Mouse (Mus musculus) megakaryocyte, adult 5-6 weeks (primary cell): ENCODE measurements around the gene C1galt1c1. TPM values are rescaled to one million over a fixed set of nuclear protein-coding genes. Genes with fewer than 3 reads are reported as not detected.

Experiments used
- ATAC-seq: 2 replicates; pipeline ENCODE4 v1.8.0; 2016; ENCODE audit warnings: mild to moderate bottlenecking, inconsistent platforms; ENCODE audit not compliant: poor library complexity, severe bottlenecking
- total RNA-seq, 2 experiments: library from RNA; stranded (forward) in 1 of 2; stranded (reverse) in 1 of 2; fragments of 153-499, 151-499 nt in 1 of 2; fragments of 221-1000, 200-1000 nt in 1 of 2; gene quantifications; 2 replicates each; pipeline versions ENCODE4 v1.2.3 to v1.2.4; 2015 to 2017

Gene C1galt1c1
- total RNA-seq (2015) (347 and 386 TPM in 2 replicates), total RNA-seq (2017) (408 and 475 TPM in 2 replicates)

DNA sequence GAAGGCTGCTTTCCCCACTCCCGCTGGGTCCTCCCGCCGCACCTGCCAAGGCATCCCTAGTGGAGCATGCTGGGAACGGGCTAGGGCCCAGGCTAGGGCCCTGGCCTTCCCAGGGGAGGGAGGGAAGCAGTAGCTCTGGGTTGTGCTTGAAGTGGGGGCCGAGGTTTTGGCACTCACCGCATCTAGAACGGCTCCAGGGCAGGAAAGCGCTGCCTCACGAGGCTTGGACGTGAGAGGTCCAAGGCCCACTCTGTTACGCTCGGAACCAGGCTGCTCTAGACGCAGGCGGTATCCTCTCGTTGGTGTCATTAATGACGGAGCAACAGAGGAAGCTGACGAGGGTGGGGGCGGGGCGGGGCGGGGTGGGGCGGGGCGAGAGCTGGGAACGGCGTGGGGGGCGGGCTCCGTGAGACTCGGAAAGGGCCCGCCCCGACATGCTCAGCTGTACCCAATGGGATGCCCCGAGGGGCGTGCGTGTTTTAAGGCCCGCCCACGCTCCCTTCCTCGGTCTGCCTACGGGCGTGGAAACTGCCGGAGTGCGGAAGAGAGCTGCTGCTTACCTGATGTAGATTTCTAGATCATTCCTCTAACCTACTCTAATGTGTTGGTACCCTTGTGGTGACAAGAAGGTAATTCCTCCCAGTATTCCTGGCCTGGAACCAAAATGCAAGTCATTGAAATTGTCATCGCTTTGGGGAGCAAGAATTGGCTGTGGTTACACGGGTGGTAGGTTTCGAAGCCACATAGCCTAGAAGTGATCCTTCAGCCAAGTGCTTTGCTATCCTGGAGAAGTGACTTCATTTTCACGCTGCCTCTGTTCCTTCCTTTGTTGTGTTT lies at the start of gene C1galt1c1:
C1galt1c1 (minus strand) TSS at position 287 of the 837 bp plus-strand sequence.
- peak; percentile 97 for ATAC-seq

GRCm38 (mm10) chrX:38681972-38682371 lies 47.1 kb upstream of the C1galt1c1 start:
- no peak for ATAC-seq

- no peak for ATAC-seq
Measured at GRCm38 (mm10) chrX:38669111-38669903, 34.4 kb upstream of the C1galt1c1 start.

DNA sequence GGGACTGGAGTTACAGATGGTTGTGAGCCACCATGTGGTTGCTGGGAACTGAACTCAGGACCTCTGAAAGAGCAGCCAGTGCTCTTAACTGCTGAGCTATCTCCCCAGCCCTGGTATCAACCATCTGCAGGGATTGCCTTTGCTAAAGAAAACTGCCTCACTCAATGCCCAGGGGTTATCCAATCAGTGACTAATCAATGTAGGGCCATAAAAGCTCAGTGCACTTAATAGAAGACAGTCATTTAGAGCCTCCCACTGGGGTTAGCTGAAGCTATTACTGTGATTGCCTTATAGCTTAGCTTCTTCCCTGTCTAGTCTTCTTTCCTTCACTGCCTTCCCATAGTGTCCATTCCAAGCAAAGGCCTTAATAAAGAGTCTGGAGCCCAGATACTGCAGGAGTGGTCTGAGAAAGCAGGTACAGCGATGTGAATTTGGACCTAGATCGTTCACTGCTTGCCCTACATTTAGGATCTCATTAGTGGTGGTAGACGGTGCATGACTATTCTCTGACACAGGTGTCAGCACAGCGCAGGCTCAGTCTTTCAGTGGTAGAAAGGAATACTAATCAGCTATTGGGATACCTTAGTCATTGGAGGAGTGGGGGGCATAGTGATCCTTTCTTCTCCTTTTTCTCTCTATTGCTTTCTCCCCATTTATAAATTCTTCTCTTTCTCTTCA lies 21.5 kb upstream of the C1galt1c1 start:
- no peak for ATAC-seq

DNA sequence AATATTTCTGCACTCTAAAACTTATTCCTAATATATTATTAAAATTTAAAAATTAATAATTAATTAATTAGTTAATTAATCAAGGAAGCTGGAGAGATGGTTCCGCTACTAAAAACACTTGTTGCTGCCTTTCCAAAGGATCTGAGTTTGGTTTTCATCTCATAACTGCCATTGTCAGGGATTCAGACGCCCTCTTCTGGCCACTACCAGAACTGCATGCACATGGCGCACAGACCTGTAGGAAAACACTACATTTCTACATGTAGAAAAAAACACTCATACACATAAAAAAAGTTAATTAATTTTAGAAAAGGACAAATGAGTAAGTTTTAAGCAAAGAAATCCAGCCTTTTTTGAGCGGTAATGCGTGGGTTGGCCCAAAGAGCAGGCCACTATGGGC lies 19.8 kb upstream of the C1galt1c1 start:
- no peak for ATAC-seq

- ATAC-seq: no peak
Measured at GRCm38 (mm10) chrX:38653181-38653580, 18.3 kb upstream of the C1galt1c1 start.

DNA sequence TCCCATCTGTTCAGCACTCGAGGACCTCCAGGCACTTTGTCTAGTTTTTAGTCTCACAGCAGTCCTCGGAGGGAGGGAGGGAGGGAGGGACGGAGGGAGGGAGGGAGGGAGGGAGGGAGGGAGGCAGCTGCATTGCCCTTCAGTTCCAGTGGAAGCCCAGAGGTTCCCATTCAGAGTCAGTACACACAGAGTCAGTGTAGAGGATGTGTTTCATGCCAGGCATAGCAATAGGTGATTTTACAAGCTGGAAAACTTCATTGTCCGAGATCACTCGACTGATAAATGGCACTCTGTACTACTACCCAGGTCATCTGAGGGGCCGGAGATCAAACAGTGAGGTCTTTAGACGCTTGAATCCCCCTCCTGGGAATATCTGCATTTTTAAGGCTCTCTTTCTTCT lies 16.3 kb upstream of the C1galt1c1 start:
- ATAC-seq: no peak

DNA sequence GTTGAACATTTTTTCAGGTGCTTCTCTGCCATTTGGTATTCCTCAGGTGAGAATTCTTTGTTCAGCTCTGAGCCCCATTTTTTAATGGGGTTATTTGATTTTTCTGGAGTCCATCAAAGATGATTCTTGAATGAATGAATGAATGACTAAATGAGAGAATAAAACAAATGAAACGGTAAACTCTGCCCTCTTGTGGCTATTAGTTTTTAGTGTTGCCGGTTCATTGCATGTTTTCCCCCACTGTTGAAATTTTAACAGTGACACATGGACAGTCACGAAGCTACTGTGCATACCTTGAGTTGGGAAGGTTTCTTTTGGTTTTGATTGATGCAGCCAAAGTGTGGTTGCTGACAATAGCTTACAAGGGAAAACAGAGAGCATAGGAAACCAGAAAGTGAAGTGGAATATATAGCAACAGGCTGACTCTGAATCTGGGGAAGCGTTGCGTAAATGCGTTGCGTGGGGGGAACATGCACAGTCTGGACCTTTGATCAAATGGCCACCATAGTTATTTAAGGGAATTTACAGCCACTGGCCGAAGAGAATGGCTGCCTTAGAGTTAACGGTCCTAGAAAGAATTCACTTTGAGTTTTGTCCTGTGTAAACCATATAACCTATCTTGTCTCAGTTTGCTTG lies 15.6 kb upstream of the C1galt1c1 start:
- ATAC-seq: no peak

GRCm38 (mm10) chrX:38642183-38642582 lies 7.3 kb upstream of the C1galt1c1 start:
- peak; percentile 90 for ATAC-seq

GRCm38 (mm10) chrX:38641435-38641834 lies 6.5 kb upstream of the C1galt1c1 start:
- no peak for ATAC-seq

DNA sequence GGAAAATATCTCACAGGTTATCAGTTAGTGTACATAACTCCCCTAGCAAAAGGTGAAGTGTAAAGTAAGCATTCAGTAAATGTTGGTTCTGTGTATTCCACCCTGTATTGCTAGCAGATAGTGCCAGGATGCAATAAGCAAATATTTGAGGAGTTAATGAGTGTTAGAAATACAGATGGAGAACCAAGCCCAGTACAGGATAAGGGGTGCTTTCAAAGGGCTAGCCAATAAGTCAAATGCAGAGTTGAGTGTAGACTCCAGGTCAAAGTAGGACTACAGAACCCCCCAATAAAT lies 698 bp upstream of the C1galt1c1 start:
- ATAC-seq: no peak

GRCm38 (mm10) chrX:38600995-38601369 lies 33.9 kb downstream of the C1galt1c1 start:
- ATAC-seq: peak; percentile 49

- peak; percentile 100 for ATAC-seq
Measured at GRCm38 (mm10) chrX:38600177-38600994, 34.5 kb downstream of the C1galt1c1 start, which contains the start of gene Mcts1. Mcts1 (plus strand) TSS chrX:38600578.

DNA sequence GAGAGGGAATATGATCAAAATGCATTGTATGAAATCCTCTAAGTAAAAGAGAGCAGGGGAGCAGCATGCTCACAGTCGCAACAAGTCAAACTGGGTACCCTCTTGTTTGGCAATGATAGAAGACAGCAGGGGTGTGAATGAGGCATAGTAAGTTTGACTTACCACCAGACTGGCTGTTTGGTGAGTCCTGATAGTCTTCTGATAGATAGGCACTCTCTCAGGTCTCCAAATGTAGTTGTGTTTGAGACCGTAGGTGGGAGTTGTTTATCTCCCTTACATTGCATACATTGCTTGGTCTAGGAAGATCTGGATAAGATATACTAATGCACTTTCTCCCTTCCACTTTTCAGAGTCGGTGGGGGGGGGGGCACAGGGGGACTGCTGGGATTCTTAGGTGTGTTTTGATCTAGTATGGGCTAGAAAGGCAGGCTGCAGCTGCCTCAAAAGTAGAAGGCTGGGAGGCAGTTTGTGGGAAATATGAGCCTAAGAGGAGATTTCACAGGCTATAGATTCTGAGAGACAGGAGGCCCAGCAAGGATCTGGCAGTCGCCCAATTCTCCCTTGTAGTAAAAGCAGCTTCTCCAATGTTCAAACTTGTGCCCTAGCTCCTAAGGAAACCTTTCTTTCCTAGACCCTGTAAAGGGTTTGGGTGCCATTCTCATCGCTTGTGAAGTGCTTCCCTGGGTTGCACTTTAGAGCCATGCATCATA lies 41.6 kb downstream of the C1galt1c1 start:
- ATAC-seq: no peak

DNA sequence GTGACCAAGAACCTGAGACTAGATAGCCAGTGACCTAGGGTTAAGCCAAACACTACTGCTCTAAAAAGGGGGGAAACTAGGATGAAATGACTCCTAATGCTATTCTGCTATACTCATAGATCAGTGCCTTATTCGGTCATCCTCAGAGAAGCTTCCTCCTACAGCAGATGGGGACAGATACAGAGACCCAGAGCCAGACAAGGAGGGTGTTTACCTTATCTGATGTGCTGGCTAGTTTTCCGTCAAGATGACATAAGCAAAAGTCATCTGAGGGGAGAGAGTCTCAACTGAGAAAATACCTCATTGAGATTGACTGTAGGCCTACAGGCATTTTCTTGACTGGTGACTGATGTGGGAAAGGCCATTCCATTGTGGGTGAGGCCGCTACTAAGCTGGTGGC lies 43.1 kb downstream of the C1galt1c1 start:
- no peak for ATAC-seq

- no peak for ATAC-seq
Measured at GRCm38 (mm10) chrX:38589827-38590226, 45.1 kb downstream of the C1galt1c1 start.

GRCm38 (mm10) chrX:38583261-38583660 lies 51.6 kb downstream of the C1galt1c1 start:
- ATAC-seq: no peak

DNA sequence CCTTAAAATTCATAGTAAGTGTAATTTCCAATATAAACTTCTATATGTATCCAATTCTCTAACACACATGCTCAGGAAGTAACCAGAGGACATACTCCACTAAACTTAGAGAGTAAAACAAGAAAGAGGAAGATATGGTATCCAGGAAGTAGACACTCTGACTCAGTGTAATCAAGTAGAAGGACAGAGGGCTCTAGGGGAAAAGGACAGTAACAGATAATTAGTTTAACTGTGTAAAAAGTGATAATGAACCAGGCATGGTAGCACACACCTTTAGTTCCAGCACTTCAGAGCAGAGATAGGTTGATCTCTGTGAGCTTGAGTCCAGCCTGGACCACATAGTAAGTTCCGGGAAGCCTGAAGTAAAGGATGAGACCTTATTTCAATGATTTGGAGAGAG lies 53.7 kb downstream of the C1galt1c1 start:
- 0 out of 2 replicates have a peak, but pooled peaks have one; percentile 51 for ATAC-seq
